Comparison of ENCODE assay signal across 19 mouse cellular contexts in the genomic region with DNA sequence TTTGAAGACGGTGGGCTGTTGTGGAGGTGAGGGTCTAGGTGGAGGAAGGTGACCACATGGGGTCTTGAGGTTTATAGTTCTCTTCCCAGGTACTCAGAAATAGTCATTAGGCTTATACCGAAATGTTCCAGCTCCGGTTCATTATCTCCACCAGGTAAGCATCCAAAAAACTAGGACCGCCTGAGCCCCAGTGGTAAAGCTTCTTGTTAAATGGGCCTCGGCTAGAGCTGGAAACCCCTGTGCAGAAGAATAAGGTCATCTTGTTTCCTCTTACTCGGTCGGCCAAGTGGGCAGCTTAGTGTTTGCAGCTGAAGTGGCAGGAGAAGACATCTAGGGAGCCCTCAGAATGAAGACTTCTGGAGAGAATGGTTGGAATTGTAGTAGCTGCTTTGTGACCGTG. TPM values are rescaled to one million over a fixed set of nuclear protein-coding genes. Genes with fewer than 3 reads are reported as not detected.
DNase-seq lines count a peak whose midpoint lies in the region; TF ChIP-seq lines count a peak whose summit lies in the region.
"Had no signal": no experiment of that assay in that cellular context is flagged by ENCODE, and none has a peak within 500 bp of the region (broad histone marks: within the 10 kb centered on the region; RNA-seq: fewer than 3 reads in every experiment).

No protein-coding gene starts in this region.

- DNase-seq in cerebellum, adult 9-11 months: peak; percentile 53
- DNase-seq in cerebellum, postnatal 4 days (ENCODE audit: low spot score in 2 of 2): no peak
- no peak for DNase-seq in testis, postnatal 14 days (ENCODE audit: low spot score)
- DNase-seq in natural killer cell, adult 2 months (ENCODE audit: low spot score in 2 of 2): no peak
- DNase-seq: adrenal gland, adult 2 months; adrenal gland, postnatal 10 days; adrenal gland, postnatal 25 days; cerebellum, adult 11 months; cerebellum, adult 2 months; cerebellum, postnatal 10 days; cerebellum, postnatal 25 days; embryo, embryonic 11 days had no signal

- H3K27ac ChIP-seq in testis, adult 2 months (ENCODE audit: control insufficient read depth, insufficient read depth, low read depth, low read length): no peak overlapping the region
- H3K27ac ChIP-seq: embryonic facial prominence, embryonic 13.5 days; forebrain, embryonic 12.5 days had no signal

- no peak for TF ChIP-seq POLR2A in testis, adult 2 months (IDR thresholded peaks at IDR 0.05; ENCODE audit: control insufficient read depth, low read depth, low read length)

- peaks cover 16% of the 10 kb centered on the region for H3K4me1 ChIP-seq in testis, adult 2 months (ENCODE audit: control insufficient read depth, insufficient read depth, low read length)

- no peaks in the 10 kb centered on the region for H3K27me3 ChIP-seq in testis, adult 2 months (ENCODE audit: control insufficient read depth, insufficient read depth, low read length)
- H3K27me3 ChIP-seq: embryonic facial prominence, embryonic 13.5 days; embryonic facial prominence, embryonic 15.5 days; forebrain, embryonic 12.5 days had no signal

- TF ChIP-seq CTCF in testis, adult 2 months (IDR thresholded peaks at IDR 0.05; ENCODE audit: control insufficient read depth, insufficient read depth, insufficient replicate concordance, low read depth, low read length): no peak

- peak overlapping the region; percentile 87 for H3K4me3 ChIP-seq in testis, adult 2 months (ENCODE audit: control insufficient read depth, low read depth, low read length)

- H3K36me3 ChIP-seq in testis, adult 2 months (ENCODE audit: control insufficient read depth, insufficient read depth, low read length): no peaks in the 10 kb centered on the region
- H3K36me3 ChIP-seq: embryonic facial prominence, embryonic 13.5 days; embryonic facial prominence, embryonic 15.5 days; forebrain, embryonic 10.5 days; forebrain, embryonic 12.5 days had no signal

RNA-seq across cellular contexts. Expression of gene Syt3, which starts 11.2 kb away (rescaled TPM):
- 2.0 TPM in 2 replicates for polyA plus RNA-seq in testis, adult 2 months (2012; rRNA removed)
- polyA plus RNA-seq: C2C12; erythroblast, embryonic 14.5 days had no signal

RNA-seq across cellular contexts. Expression of gene 1700008O03Rik, which starts 12.9 kb away (rescaled TPM):
- polyA plus RNA-seq in testis, adult 2 months (2012; rRNA removed): 112 and 131 TPM in 2 replicates

RNA-seq across cellular contexts. Expression of gene Lrrc4b, which starts 56.1 kb away (rescaled TPM):
- 0.46 and 0.55 TPM in 2 replicates for polyA plus RNA-seq in testis, adult 2 months (2012; rRNA removed)
- polyA plus RNA-seq: C2C12; erythroblast, embryonic 14.5 days had no signal
